In genomic region chr6:28259750-28260149, GRCm38 (mm10) we compare ENCODE assay signal across 11 mouse cellular contexts.
"Had no signal": no experiment of that assay in that cellular context is flagged by ENCODE, and none has a peak within 500 bp of the region (broad histone marks: within the 10 kb centered on the region; RNA-seq: fewer than 3 reads in every experiment).

No protein-coding gene starts in this region.

- ATAC-seq: midbrain, embryonic 15.5 days had no signal

- H3K27me3 ChIP-seq: midbrain, embryonic 15.5 days; stomach, embryonic 15.5 days had no signal

- H3K9me3 ChIP-seq: limb, embryonic 12.5 days; midbrain, embryonic 10.5 days; midbrain, embryonic 15.5 days; neural tube, embryonic 13.5 days; stomach, embryonic 15.5 days had no signal

- H3K9ac ChIP-seq: stomach, embryonic 15.5 days had no signal

- H3K36me3 ChIP-seq: stomach, embryonic 15.5 days had no signal

- DNase-seq: kidney, adult 11 months; kidney, adult 9 months; kidney, postnatal 36 days; thymus, adult 2 months; thymus, postnatal 25 days had no signal

- H3K27ac ChIP-seq: kidney, postnatal 0 days; limb, embryonic 12.5 days; midbrain, embryonic 10.5 days; midbrain, embryonic 15.5 days; neural tube, embryonic 13.5 days; stomach, embryonic 15.5 days had no signal
